Mouse (Mus musculus) midbrain, embryonic 14.5 days (tissue): ENCODE results near the gene 1810062G17Rik. TPM values are rescaled to one million over a fixed set of nuclear protein-coding genes. Genes with fewer than 3 reads are reported as not detected.
A peak's percentile ranks its signal among the peaks of the same experiment; 100 is the strongest.

Experiments used
- ATAC-seq: fragments of 200-750 bp; cut with Nextera tagmentation; 2 replicates; pipeline ENCODE4 v1.8.0; 2017; ENCODE audit warnings: moderate number of reproducible peaks, moderate library complexity; ENCODE audit not compliant: low FRiP score, low TSS enrichment
- DNase-seq: peaks from one replicate; pipeline ENCODE4 v3.0.0-alpha.2; 2015
- H3K27ac ChIP-seq: fragments of 300-500 bp; sonication (generic); replicated peaks from 2 replicates; pipeline ENCODE4 v1.5.1; 2014; ENCODE audit warnings: mild to moderate bottlenecking, low read depth, low read length, moderate library complexity
- H3K27me3 ChIP-seq: fragments of 300-500 bp; sonication (generic); 2 replicates; pipeline ENCODE4 v1.6.1; 2014; ENCODE audit warnings: low read length, control low read depth, mixed read lengths; ENCODE audit not compliant: control insufficient read depth, insufficient read depth
- H3K36me3 ChIP-seq: fragments of 300-500 bp; sonication (generic); 2 replicates; pipeline ENCODE4 v1.6.1; 2014; ENCODE audit warnings: low read length, control low read depth; ENCODE audit not compliant: control insufficient read depth, insufficient read depth
- H3K4me1 ChIP-seq: fragments of 300-500 bp; sonication (generic); 2 replicates; pipeline ENCODE4 v1.6.1; 2014; ENCODE audit warnings: mild to moderate bottlenecking, antibody characterized with exemption, low read length, control low read depth; ENCODE audit not compliant: control insufficient read depth, insufficient read depth
- H3K4me2 ChIP-seq: fragments of 300-500 bp; sonication (generic); 2 replicates; pipeline ENCODE4 v1.6.1; 2014; ENCODE audit warnings: mild to moderate bottlenecking, low read length, moderate library complexity
- H3K4me3 ChIP-seq: fragments of 300-500 bp; sonication (generic); replicated peaks from 2 replicates; pipeline ENCODE4 v1.5.1; 2014; ENCODE audit warnings: low read depth, low read length
- H3K9ac ChIP-seq: fragments of 300-500 bp; sonication (generic); replicated peaks from 2 replicates; pipeline ENCODE4 v1.6.1; 2014; ENCODE audit warnings: mild to moderate bottlenecking, low read length, moderate library complexity
- H3K9me3 ChIP-seq: fragments of 300-500 bp; sonication (generic); 2 replicates; pipeline ENCODE4 v1.6.1; 2016; ENCODE audit warnings: low read length, control low read depth, mixed read lengths; ENCODE audit not compliant: control insufficient read depth
- WGBS: fragments of 180-500 bp; shearing (Covaris S2); extraction: QIAGEN DNeasy Blood & Tissue Kit; methylation state at CpG from one replicate; pipeline ENCODE4 v1.1.7; 2014; 5-methylcytosine and 5-hydroxymethylcytosine counted together
- polyA plus RNA-seq: library from polyadenylated mRNA; unstranded; fragments of >200 nt; fragmentation: Nextera tagmentation; extraction: Ambion mirVana; gene quantifications from 2 replicates; pipeline ENCODE4 v1.2.1, GENCODE M21; 2014

1810062G17Rik gene
- polyA plus RNA-seq, result 0.24 TPM in 1 of 2 replicates, not detected in the other

- peak within 1 kb of the TSS; percentile 98 for H3K4me2 ChIP-seq
- WGBS, result under 1% methylated on average over 32 of the region's 32 CpGs
- ATAC-seq, result peak; percentile 93
Observed at GRCm38 (mm10) chr3:36475532-36476087, at the start of gene 1810062G17Rik, which contains the start of gene Anxa5. TSS of gene 1810062G17Rik (plus strand) at chr3:36475937. TSS of gene Anxa5 (minus strand) at chr3:36475894.

DNA sequence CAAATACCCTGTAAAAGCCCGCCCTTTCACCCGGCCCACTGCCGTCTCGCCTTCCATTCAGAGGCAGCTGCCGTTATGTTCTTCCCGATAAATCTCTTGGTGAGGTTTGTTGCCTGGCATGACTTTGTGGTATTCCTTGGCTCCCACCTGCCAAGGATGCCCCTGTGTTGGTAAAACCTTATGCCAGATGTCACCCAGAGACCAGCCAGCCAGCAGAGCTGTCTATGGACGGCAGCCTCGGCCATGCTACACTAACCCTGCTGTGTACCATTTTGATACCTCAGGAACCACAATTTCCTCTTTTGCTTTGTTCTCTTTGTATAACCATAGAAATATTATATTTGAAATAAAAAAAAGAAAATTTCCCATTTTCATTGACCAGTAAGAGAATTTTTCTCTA lies 48.4 kb upstream of the 1810062G17Rik start:
- ATAC-seq, result no peak
- H3K36me3 ChIP-seq, result no peaks in the 10 kb centered on the region
- H3K4me3 ChIP-seq, result no peak overlapping the region
- no peak overlapping the region for H3K4me2 ChIP-seq
- no peak overlapping the region for H3K27ac ChIP-seq
- no peaks in the 10 kb centered on the region for H3K4me1 ChIP-seq
- no peak overlapping the region for H3K9ac ChIP-seq
- 97% methylated on average over 8 of the region's 8 CpGs for WGBS
- no peaks in the 10 kb centered on the region for H3K27me3 ChIP-seq
- DNase-seq, result no peak
- H3K9me3 ChIP-seq, result no peaks in the 10 kb centered on the region

More at GRCm38 (mm10) chr3:36475532-36476087, at the start of gene 1810062G17Rik, which contains the start of gene Anxa5:
- Histone ChIP-seq H3K4me1 (peaks cover 12% of the 10 kb centered on the region; the same call in 1 of the 2 replicates), H3K36me3 (no peaks in the 10 kb centered on the region), H3K9ac (peak within 1 kb of the TSS; percentile 60), H3K27ac (no peak within 1 kb of the TSS; the same call in 1 of the 2 replicates), H3K9me3 (no peaks in the 10 kb centered on the region), H3K27me3 (no peaks in the 10 kb centered on the region), H3K4me3 (peak within 1 kb of the TSS; percentile 61)
- DNase-seq, result peak; percentile 89

DNA sequence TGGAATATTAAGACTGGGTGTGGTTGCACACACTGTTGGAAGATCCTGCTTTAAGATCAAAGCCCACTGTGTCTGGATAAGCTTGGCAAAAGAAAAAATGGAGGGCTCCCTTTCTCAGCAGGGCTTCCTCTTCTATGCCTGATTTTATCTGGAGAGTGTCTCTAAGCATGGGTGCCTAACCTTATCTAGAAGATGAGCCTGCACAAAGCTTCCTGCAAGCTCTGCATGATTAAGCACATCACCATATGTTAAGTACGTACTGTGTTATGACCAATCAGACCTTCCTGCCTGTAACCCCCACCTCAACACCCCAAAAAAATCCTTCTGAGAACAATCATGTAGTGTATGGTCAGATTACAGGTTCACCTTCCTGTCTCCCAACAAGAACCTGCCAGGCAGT lies 45.4 kb upstream of the 1810062G17Rik start:
- Histone ChIP-seq H3K36me3 (no peaks in the 10 kb centered on the region), H3K4me3 (no peak overlapping the region), H3K4me2 (no peak overlapping the region), H3K27ac (no peak overlapping the region), H3K27me3 (no peaks in the 10 kb centered on the region), H3K9ac (no peak overlapping the region), H3K4me1 (no peaks in the 10 kb centered on the region), H3K9me3 (no peaks in the 10 kb centered on the region)
- 97% methylated on average over 1 of the region's 1 CpGs for WGBS
- DNase-seq (no peak), ATAC-seq (no peak)

GRCm38 (mm10) chr3:36440280-36440679 lies 35.5 kb upstream of the 1810062G17Rik start:
- Histone ChIP-seq H3K4me2 (no peak overlapping the region), H3K9ac (no peak overlapping the region), H3K36me3 (no peaks in the 10 kb centered on the region), H3K27ac (no peak overlapping the region), H3K4me1 (no peaks in the 10 kb centered on the region), H3K27me3 (no peaks in the 10 kb centered on the region), H3K4me3 (no peak overlapping the region), H3K9me3 (no peaks in the 10 kb centered on the region)
- no peak for DNase-seq
- WGBS, result 80% methylated on average over 4 of the region's 4 CpGs
- no peak for ATAC-seq

- Histone ChIP-seq H3K4me3 (no peak overlapping the region), H3K9ac (no peak overlapping the region), H3K27me3 (no peaks in the 10 kb centered on the region), H3K4me1 (no peaks in the 10 kb centered on the region), H3K4me2 (no peak overlapping the region), H3K9me3 (no peaks in the 10 kb centered on the region), H3K36me3 (no peaks in the 10 kb centered on the region), H3K27ac (no peak overlapping the region)
- peak; percentile 63 for ATAC-seq
- DNase-seq, result peak; percentile 90
- 0% methylated on average over 2 of the region's 2 CpGs for WGBS
Observed at GRCm38 (mm10) chr3:36442426-36442825, 33.3 kb upstream of the 1810062G17Rik start.

- Histone ChIP-seq H3K4me1 (no peaks in the 10 kb centered on the region), H3K27ac (no peak overlapping the region), H3K4me3 (no peak overlapping the region), H3K9ac (no peak overlapping the region), H3K36me3 (no peaks in the 10 kb centered on the region), H3K27me3 (no peaks in the 10 kb centered on the region), H3K9me3 (no peaks in the 10 kb centered on the region), H3K4me2 (no peak overlapping the region)
- ATAC-seq (no peak), DNase-seq (no peak)
- WGBS, result 91% methylated on average over 3 of the region's 3 CpGs
Observed at GRCm38 (mm10) chr3:36446041-36446440, 29.7 kb upstream of the 1810062G17Rik start.

DNA sequence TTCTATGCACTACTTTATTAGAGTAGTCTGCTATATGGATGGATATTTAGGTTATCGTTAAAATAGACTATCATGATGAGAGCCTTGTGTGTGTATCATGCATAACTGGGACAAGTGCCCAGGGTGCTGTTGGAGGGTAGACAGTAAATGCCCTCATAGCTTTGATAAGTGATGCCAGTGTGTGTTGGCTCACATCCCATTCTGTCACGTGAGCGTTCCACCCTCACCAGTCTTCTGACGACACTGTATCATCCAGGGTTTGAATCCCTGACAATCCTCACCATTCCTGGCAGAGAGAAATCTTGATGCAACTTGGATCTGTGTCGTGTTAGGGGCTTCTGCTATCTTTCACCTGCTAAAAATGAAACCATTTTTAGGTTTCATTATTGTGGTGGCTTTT lies 29.2 kb upstream of the 1810062G17Rik start:
- Histone ChIP-seq H3K9ac (no peak overlapping the region), H3K9me3 (no peaks in the 10 kb centered on the region), H3K27me3 (no peaks in the 10 kb centered on the region), H3K36me3 (no peaks in the 10 kb centered on the region), H3K27ac (no peak overlapping the region), H3K4me1 (no peaks in the 10 kb centered on the region), H3K4me3 (no peak overlapping the region), H3K4me2 (no peak overlapping the region)
- ATAC-seq (no peak), DNase-seq (no peak)
- 80% methylated on average over 5 of the region's 5 CpGs for WGBS

DNA sequence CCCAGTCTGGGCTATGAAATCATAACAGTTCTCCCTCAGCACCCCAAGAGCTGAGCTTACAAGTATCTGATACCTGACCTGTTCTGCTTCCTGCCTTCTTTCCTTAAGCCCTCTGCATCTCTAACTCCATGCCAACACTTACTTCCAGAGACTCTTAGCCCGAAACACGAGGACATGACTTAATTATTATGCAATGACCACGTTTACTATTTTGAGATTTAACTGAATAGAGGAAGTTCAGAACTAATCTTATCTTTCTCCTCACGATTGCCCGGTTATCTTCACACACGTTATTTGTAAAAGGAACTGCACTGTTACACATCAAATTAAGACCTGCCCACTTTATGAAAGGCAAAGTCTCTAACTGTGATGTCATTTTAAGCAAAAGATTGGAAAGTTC lies 28.8 kb upstream of the 1810062G17Rik start:
- DNase-seq (no peak), ATAC-seq (no peak)
- no peaks in the 10 kb centered on the region for H3K36me3 ChIP-seq
- H3K4me1 ChIP-seq, result no peaks in the 10 kb centered on the region
- no peaks in the 10 kb centered on the region for H3K27me3 ChIP-seq
- WGBS, result 74% methylated on average over 6 of the region's 6 CpGs
- no peak overlapping the region for H3K4me2 ChIP-seq
- no peaks in the 10 kb centered on the region for H3K9me3 ChIP-seq
- H3K27ac ChIP-seq, result no peak overlapping the region
- no peak overlapping the region for H3K9ac ChIP-seq
- no peak overlapping the region for H3K4me3 ChIP-seq
